Mouse (Mus musculus) forebrain, embryonic 15.5 days (tissue): ENCODE results near the gene Itgal. TPM values are rescaled to one million over a fixed set of nuclear protein-coding genes. Genes with fewer than 3 reads are reported as not detected.
"Not testable (repeated sequence)": the region's sequence is repeated elsewhere in the genome, so short reads cannot be mapped to it uniquely, and the experiment has no call there.

Experiments used
- ATAC-seq: fragments of 200-750 bp; cut with Nextera tagmentation; replicated peaks from 2 replicates; pipeline ENCODE4 v1.8.0; 2017; ENCODE audit warnings: mild to moderate bottlenecking, moderate TSS enrichment, moderate library complexity
- H3K27ac ChIP-seq: fragments of 300-500 bp; sonication (generic); replicated peaks from 2 replicates; pipeline ENCODE4 v1.5.1; 2015; ENCODE audit warnings: mild to moderate bottlenecking, inconsistent platforms
- H3K27me3 ChIP-seq: fragments of 300-500 bp; sonication (generic); 2 replicates; pipeline ENCODE4 v1.6.1; 2015; ENCODE audit warnings: inconsistent platforms
- H3K36me3 ChIP-seq: fragments of 300-500 bp; sonication (generic); 2 replicates; pipeline ENCODE4 v1.6.1; 2015; ENCODE audit warnings: mild to moderate bottlenecking, inconsistent platforms
- H3K4me1 ChIP-seq: fragments of 300-500 bp; sonication (generic); 2 replicates; pipeline ENCODE4 v1.6.1; 2015; ENCODE audit warnings: inconsistent platforms
- H3K4me2 ChIP-seq: fragments of 300-500 bp; sonication (generic); replicated peaks from 2 replicates; pipeline ENCODE4 v1.6.1; 2015; ENCODE audit warnings: mild to moderate bottlenecking, inconsistent platforms
- H3K4me3 ChIP-seq: fragments of 300-500 bp; sonication (generic); 2 replicates; pipeline ENCODE4 v1.5.1; 2015; ENCODE audit warnings: mild to moderate bottlenecking, inconsistent platforms
- H3K9ac ChIP-seq: fragments of 300-500 bp; sonication (generic); replicated peaks from 2 replicates; pipeline ENCODE4 v1.6.1; 2015; ENCODE audit warnings: mild to moderate bottlenecking, inconsistent platforms
- H3K9me3 ChIP-seq: fragments of 300-500 bp; sonication (generic); 2 replicates; pipeline ENCODE4 v1.6.1; 2016; ENCODE audit warnings: inconsistent platforms
- WGBS: fragments of 180-500 bp; shearing (Covaris S2); methylation state at CpG from one replicate; pipeline ENCODE4 v1.1.7; 2015; ENCODE audit warnings: mixed read lengths; 5-methylcytosine and 5-hydroxymethylcytosine counted together
- polyA plus RNA-seq: library from polyadenylated mRNA; unstranded; fragments of >200 nt; fragmentation: Nextera tagmentation; extraction: Ambion mirVana; gene quantifications from 2 replicates; pipeline ENCODE4 v1.2.1, GENCODE M21; 2015

Gene Itgal
- polyA plus RNA-seq, result 0.22 and 0.28 TPM in 2 replicates

DNA sequence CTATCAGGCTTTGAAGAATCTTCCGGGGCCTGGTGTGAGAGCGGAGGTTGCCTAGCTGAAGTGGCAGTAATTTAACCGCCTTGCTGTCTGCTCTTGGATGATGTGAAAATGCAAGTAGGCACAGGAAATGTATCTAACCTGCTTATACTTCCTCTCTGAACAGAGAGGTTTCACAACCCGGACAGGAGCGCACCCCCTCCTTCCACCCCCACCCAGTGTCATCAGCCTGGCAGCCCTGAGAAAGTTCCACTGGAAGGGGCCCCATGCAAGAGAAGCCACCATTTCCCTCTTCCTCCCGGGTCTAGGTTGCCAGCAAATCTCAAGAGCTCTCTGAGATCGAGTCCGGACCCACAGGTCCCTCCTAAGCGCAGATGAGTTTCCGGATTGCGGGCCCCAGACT, at the start of gene Itgal:
Gene Itgal, plus strand, starts transcription at position 163 of the 400 bp plus-strand sequence.
- H3K27me3 ChIP-seq, result no peaks in the 10 kb centered on the region
- no peak within 1 kb of the TSS for H3K4me3 ChIP-seq
- no peaks in the 10 kb centered on the region for H3K4me1 ChIP-seq
- no peak within 1 kb of the TSS for H3K4me2 ChIP-seq
- WGBS, result 93% methylated on average over 11 of the region's 11 CpGs
- ATAC-seq, result no peak
- H3K9me3 ChIP-seq, result no peaks in the 10 kb centered on the region
- H3K36me3 ChIP-seq, result no peaks in the 10 kb centered on the region
- no peak within 1 kb of the TSS for H3K27ac ChIP-seq
- H3K9ac ChIP-seq, result no peak within 1 kb of the TSS

DNA sequence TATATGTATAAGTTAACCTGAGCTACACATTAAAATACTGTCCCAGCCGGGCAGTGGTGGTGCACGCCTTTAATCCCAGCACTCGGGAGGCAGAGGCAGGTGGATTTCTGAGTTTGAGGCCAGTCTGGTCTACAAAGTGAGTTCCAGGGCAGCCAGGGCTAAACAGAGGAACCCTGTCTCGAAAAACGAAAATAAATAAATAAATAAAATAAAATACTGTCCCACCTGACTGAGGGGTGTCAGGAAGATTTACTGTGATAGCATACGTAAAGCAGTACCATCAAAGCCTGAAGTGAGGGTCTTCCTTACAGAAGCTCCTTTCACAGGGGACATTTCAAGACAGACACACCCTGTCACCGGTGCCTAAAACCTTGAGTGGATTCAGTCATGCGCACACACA, 45.5 kb upstream of the Itgal start:
- not testable (repeated sequence) for H3K27me3 ChIP-seq, ATAC-seq, H3K4me2 ChIP-seq, H3K27ac ChIP-seq, H3K36me3 ChIP-seq, H3K9ac ChIP-seq, H3K4me3 ChIP-seq, H3K9me3 ChIP-seq
- H3K4me1 ChIP-seq, result peaks cover 30% of the 10 kb centered on the region
- WGBS, result 90% methylated on average over 8 of the region's 8 CpGs

DNA sequence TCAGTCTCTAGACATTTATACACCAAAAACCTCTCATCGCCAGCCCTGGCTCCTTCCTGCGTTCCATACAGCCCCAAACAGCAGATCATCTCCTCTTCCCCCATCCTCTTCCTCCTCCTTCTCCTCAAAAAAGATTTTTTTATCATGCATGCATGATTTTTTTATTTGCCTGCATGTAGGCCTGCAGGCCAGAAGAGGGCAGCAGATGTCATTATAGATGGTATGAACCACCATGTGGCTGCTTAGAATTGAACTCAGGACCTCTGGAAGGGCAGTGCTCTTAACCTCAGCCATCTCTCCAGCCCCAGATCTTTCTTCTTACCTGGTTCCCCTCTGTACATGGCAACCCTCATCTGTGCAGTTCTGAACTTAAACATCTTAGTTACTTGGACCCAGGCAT, 43.6 kb upstream of the Itgal start:
- Histone ChIP-seq H3K27me3 (no peaks in the 10 kb centered on the region), H3K27ac (no peak overlapping the region), H3K9me3 (no peaks in the 10 kb centered on the region), H3K9ac (no peak overlapping the region), H3K4me3 (no peak overlapping the region), H3K4me1 (peaks cover 15% of the 10 kb centered on the region), H3K36me3 (peaks cover 8% of the 10 kb centered on the region), H3K4me2 (no peak overlapping the region)
- WGBS, result 86% methylated on average over 2 of the region's 2 CpGs
- no peak for ATAC-seq

DNA sequence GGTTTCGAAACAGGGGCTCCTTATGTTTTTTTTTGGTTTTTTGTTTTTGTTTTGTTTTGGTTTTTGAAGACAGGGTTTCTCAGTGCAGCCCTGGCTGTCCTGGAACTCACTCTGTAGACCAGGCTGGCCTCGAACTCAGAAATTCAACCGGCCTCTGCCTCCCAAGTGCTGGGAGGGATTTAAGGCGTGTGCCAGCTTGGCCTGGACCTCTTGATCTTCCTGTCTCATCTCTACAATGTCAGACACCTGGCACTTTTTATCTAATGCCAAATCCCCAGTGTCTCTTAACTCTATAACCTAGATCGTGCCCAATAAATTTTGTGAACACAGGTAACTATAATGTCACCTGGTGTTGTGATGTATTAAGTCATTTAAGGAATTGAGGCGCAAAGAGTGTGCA, 42.7 kb upstream of the Itgal start:
- H3K36me3 ChIP-seq, result peaks cover 8% of the 10 kb centered on the region
- ATAC-seq, result no peak
- peak overlapping the region; percentile 91 for H3K27ac ChIP-seq
- no peaks in the 10 kb centered on the region for H3K27me3 ChIP-seq
- peak overlapping the region; percentile 84 for H3K4me2 ChIP-seq
- H3K4me3 ChIP-seq, result peak overlapping the region; percentile 60
- H3K9ac ChIP-seq, result peak overlapping the region; percentile 68
- WGBS, result 80% methylated on average over 6 of the region's 6 CpGs
- no peaks in the 10 kb centered on the region for H3K9me3 ChIP-seq
- peaks cover 15% of the 10 kb centered on the region for H3K4me1 ChIP-seq

DNA sequence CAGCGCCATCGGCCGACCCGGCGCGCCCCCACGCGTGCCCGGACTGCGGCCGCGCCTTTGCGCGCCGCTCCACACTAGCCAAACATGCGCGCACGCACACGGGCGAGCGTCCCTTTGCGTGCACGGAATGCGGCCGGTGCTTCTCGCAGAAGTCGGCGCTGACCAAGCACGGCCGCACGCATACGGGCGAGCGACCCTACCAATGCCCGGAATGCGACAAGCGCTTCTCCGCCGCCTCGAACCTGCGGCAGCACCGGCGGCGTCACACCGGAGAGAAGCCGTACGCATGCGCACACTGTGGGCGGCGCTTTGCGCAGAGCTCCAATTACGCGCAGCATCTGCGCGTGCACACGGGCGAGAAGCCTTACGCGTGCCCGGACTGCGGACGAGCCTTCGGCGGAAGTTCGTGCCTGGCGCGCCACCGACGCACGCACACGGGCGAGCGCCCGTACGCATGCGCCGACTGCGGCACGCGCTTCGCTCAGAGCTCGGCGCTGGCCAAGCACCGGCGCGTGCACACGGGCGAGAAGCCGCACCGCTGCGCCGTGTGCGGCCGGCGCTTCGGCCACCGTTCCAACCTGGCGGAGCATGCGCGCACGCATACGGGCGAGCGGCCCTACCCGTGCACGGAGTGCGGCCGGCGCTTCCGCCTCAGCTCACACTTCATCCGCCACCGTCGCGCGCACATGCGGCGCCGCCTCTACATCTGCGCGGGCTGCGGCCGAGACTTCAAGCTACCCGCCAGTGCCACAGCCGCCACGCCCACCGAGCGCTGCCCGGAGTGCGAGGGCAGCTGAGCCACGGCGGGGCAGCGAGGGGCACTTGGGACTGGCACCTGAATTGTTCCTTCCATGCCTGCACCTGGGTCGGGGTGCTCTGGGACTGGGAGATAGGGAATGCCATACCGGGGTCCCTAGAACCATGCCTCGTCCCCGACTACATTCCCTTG, 42.0 kb upstream of the Itgal start:
- WGBS, result under 1% methylated on average over 135 of the region's 136 CpGs
- Histone ChIP-seq H3K4me3 (peak overlapping the region; percentile 60), H3K4me1 (peaks cover 18% of the 10 kb centered on the region), H3K9ac (peak overlapping the region; percentile 71), H3K9me3 (no peaks in the 10 kb centered on the region), H3K4me2 (peak overlapping the region; percentile 84), H3K36me3 (peaks cover 8% of the 10 kb centered on the region), H3K27me3 (no peaks in the 10 kb centered on the region), H3K27ac (peak overlapping the region; percentile 91)
- peak; percentile 94 for ATAC-seq

DNA sequence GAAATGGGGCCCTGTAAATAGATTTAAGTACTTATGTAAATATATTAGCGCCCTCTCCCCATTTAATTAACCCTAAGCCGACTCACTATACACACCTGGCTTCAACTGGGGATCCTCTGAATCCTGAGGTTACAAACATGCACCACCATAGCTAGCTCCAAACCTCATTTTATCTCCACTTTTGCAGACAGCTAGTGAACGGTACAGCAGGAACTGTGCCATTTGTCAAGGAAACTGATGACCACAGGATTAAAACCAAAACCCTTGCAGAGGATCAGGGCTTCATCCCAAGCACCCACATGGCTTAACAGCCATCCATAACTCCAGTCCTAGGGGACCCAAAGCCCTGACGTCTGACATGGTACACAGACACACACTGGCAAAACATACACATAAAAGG, 41.1 kb upstream of the Itgal start:
- 38% methylated on average over 4 of the region's 4 CpGs for WGBS
- peak overlapping the region; percentile 91 for H3K27ac ChIP-seq

DNA sequence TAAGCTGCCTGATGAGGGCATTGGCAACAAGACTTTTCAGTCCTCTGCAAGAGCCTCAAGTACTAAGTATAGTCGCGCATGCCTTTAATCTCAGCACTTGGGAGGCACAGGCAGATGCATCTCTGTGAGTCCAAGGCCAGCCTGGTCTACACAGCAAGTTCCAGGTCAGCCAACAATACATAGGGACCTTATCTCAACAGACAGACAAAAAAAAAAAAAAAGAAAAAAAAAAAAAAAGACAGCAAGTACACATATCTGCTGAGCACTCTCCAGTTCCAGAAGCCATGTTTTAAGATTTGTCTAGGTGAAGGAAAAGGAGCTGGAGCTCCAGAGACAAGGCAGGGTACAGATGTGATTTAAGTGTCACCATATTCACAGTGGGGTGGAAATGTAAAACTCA, 40.1 kb upstream of the Itgal start:
- no peak for ATAC-seq
- WGBS, result 96% methylated on average over 2 of the region's 2 CpGs
- H3K4me2 ChIP-seq, result no peak overlapping the region

More for the DNA sequence above, 41.1 kb upstream of the Itgal start:
- H3K4me3 ChIP-seq, result peak overlapping the region; percentile 60
- ATAC-seq, result no peak
- H3K4me2 ChIP-seq, result peak overlapping the region; percentile 84
- no peaks in the 10 kb centered on the region for H3K27me3 ChIP-seq
- no peaks in the 10 kb centered on the region for H3K9me3 ChIP-seq
- peak overlapping the region; percentile 71 for H3K9ac ChIP-seq
- peaks cover 4% of the 10 kb centered on the region; the same call in 1 of the 2 replicates for H3K36me3 ChIP-seq
- H3K4me1 ChIP-seq, result peaks cover 27% of the 10 kb centered on the region

DNA sequence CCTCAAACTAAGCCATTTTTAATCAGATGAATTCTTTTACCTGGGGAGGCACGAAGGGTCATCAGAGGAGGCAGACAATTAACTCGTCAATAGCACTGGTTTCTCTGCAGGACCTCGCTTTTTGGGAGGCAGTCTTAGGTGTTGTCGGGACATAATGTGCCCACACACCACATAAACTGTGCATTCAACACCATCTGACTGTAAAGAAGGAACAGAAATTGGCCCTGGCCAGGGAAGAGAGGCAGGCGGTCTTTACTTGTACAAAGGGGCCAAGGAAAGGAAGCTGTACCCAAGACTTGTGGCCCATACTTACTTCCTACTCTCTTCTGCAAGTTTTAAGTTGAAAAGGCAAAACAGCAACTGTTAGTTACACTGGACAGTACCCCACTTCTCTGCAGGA, 39.5 kb upstream of the Itgal start:
- peaks cover 34% of the 10 kb centered on the region for H3K4me1 ChIP-seq
- H3K4me2 ChIP-seq, result no peak overlapping the region
- WGBS, result 89% methylated on average over 5 of the region's 5 CpGs
- H3K4me3 ChIP-seq, result no peak overlapping the region
- H3K9me3 ChIP-seq, result no peaks in the 10 kb centered on the region
- no peak for ATAC-seq
- H3K9ac ChIP-seq, result no peak overlapping the region
- peaks cover 4% of the 10 kb centered on the region; the same call in 1 of the 2 replicates for H3K36me3 ChIP-seq
- H3K27me3 ChIP-seq, result no peaks in the 10 kb centered on the region
- no peak overlapping the region for H3K27ac ChIP-seq

More for the DNA sequence above, 40.1 kb upstream of the Itgal start:
- Histone ChIP-seq H3K9me3 (no peaks in the 10 kb centered on the region), H3K9ac (no peak overlapping the region), H3K36me3 (peaks cover 4% of the 10 kb centered on the region; the same call in 1 of the 2 replicates), H3K4me1 (peaks cover 30% of the 10 kb centered on the region), H3K27ac (no peak overlapping the region), H3K4me3 (no peak overlapping the region), H3K27me3 (no peaks in the 10 kb centered on the region)

DNA sequence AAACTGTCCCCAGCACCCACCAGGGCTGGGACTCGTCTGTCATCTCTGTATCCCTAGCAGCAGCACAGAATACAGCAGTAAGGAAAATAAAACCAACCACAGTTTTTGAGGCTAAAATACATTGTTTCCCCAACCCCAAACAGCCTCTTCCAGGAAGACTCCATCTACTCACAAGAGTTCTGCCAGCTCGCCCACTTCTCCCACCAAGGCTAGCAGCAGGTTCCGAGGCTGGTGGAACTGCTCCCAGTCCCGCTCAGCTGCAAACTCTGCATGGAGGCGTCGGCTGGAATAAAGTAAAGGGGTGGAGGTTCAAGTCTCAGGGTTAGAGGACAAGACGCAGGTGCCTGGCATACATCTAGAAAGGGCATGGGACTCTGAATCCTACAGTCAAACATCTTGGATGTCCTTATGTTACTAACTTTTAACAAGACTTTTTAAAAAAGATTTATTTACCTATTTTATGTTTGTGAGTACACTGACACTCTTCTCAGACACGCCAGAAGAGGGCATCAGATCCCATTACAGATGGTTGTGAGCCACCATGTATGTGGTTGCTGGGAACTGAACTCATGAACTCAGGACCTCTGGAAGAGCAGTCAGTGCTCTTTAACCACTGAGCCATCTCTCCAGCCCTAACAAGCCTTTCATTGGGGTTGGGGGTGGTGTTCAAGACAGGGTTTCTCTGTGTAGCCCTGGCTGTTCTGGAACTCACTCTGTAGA, 36.7 kb upstream of the Itgal start:
- Histone ChIP-seq H3K9ac (peak overlapping the region; percentile 64), H3K27ac (no peak overlapping the region), H3K36me3 (peaks cover 4% of the 10 kb centered on the region; the same call in 1 of the 2 replicates), H3K27me3 (no peaks in the 10 kb centered on the region), H3K4me2 (peak overlapping the region; percentile 77), H3K9me3 (no peaks in the 10 kb centered on the region), H3K4me1 (peaks cover 27% of the 10 kb centered on the region), H3K4me3 (peak overlapping the region; percentile 70)
- ATAC-seq, result no peak
- 67% methylated on average over 8 of the region's 8 CpGs for WGBS

DNA sequence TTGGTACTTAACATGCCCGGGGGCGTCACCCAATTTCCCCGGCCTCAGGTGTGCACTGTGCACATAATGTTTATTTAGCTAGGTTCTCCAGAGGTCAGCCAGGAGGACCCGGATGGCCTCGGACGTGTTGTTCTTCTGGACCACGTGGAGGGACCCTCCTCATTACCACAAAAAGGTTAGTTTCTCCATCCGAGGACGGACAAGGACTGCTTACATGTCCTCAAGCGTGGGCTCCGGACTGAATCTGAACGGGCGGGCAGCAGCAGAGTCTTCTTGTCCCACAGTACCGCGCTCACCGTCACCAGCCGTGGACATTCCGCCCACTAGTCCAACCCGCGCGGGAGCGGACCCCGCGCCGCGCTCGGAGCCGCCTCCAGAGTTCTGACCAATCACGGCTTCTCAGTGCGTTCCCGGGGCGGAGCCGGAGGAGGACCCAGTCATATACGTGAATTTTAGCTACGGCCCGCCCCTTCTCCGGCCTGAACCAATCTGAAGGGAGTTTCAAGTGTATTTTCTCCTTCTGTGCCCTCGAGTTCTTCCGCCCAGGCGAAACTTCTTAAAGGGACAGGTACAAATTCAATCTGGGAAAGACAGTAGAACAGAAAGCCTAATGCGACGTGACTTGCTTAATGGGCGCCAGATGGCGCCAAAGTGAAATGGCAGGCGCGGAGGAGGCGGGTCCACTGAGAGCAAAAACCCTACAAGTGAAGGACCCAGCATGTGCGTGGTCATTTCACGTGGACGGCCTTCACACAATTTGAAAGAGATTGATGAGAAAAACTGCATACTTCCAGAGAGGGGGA, 35.5 kb upstream of the Itgal start, which contains the start of gene Dctpp1:
Gene Dctpp1, minus strand, starts transcription at position 401 of the 803 bp plus-strand sequence.
- peaks cover 4% of the 10 kb centered on the region; the same call in 1 of the 2 replicates for H3K36me3 ChIP-seq
- peak within 1 kb of the TSS; percentile 64 for H3K9ac ChIP-seq
- H3K4me3 ChIP-seq, result peak within 1 kb of the TSS; percentile 70
- H3K27me3 ChIP-seq, result no peaks in the 10 kb centered on the region
- H3K4me1 ChIP-seq, result peaks cover 19% of the 10 kb centered on the region
- ATAC-seq, result peak; percentile 99
- peak within 1 kb of the TSS; percentile 39 for H3K27ac ChIP-seq
- H3K9me3 ChIP-seq, result no peaks in the 10 kb centered on the region
- H3K4me2 ChIP-seq, result peak within 1 kb of the TSS; percentile 77
- under 1% methylated on average over 50 of the region's 50 CpGs for WGBS

DNA sequence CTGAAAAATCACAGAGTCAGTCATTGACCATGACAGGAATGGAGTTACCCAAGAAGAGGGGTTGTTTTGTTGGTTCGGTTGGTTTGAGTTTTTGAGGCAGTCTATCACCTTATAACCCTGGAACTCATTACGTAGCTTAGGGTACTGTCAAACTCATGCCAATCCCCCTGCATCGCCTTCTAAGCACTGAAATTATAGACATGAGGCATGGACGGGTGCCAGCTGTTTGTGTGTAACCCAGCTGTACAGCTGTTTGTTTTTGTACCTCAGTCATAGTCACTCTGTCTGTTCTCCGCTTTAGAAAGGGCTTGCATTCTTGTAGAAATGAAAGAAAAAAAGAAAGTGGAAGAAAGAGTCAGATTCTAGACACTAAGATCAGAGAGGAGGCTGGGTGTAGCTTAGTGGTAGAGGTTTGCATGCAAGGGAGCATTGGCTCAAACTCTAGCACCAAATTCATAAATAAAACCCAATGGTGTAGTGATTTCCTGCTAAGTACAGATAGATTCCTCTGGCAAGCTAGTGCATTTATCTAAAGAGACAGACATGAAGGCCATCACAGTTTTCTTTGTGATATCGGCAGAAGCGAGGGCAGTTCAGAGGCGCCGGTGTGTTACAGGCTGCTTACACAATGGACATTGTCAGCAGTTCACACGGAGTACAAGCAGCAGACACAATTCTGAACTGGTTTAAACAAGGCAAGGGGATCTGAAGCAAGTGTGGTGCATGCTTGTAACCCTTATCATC, 33.7 kb upstream of the Itgal start:
- H3K36me3 ChIP-seq, result no peaks in the 10 kb centered on the region
- H3K4me2 ChIP-seq, result no peak overlapping the region
- no peak overlapping the region for H3K4me3 ChIP-seq
- no peaks in the 10 kb centered on the region for H3K27me3 ChIP-seq
- 82% methylated on average over 10 of the region's 10 CpGs for WGBS
- ATAC-seq, result no peak
- H3K4me1 ChIP-seq, result peaks cover 19% of the 10 kb centered on the region
- no peak overlapping the region for H3K9ac ChIP-seq
- no peaks in the 10 kb centered on the region for H3K9me3 ChIP-seq
- no peak overlapping the region for H3K27ac ChIP-seq
